Mouse (Mus musculus) adrenal gland (tissue): Measurements from ENCODE around the gene Ostm1.

Source experiments
- intact Hi-C: fragments of 180-260 bp; cut with DNase I; formaldehyde crosslinking; loops from one replicate; pipeline ENCODE4 v1.15.1; 2025

The Ostm1 gene

DNA sequence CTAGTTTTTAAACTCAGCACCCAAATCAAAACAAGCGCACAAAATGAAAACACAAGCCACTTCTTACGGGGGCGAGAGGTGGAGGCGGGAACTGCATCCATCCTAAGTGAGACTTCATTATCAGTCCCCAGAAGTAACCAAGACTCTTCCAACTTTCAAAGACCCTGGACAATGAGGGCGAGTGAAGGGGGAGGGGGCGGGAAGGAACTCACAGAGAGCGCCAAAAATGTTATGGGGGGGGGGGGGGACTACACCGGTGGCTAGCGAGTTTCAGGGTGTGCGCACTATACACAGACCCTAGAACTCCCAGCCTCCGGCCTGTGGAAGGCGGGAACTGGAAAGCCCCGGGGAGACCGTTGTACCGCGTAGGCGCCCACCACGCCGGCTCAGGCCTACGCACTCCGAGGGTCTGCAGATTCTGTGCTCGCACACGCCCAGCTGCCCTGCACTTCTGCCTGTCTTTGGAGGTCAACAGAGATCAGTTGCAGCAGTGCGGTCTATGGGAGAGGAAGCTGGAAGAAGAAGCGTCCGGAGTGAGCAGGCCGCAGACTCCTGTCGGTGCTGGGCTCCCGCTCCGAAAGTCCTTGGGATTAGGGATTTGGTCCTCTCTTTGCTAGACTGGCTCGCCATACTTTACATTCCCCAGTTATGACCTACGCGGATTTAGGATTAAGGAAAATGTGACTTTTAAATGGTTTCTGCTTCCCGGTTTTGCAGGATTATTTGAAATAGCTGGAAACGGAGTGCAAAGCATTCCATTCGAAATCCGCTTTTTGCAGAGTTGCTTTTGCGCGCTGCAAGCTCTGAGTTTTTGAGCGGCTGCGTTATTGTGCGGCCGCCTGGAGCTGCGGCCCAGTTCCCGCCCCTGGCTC is 1.7 kb upstream of the Ostm1 start:
- intact Hi-C loops: loop anchor here (10.0 kb wide), 1 partner anchor 53 kb away; no protein-coding TSS in a partner anchor

DNA sequence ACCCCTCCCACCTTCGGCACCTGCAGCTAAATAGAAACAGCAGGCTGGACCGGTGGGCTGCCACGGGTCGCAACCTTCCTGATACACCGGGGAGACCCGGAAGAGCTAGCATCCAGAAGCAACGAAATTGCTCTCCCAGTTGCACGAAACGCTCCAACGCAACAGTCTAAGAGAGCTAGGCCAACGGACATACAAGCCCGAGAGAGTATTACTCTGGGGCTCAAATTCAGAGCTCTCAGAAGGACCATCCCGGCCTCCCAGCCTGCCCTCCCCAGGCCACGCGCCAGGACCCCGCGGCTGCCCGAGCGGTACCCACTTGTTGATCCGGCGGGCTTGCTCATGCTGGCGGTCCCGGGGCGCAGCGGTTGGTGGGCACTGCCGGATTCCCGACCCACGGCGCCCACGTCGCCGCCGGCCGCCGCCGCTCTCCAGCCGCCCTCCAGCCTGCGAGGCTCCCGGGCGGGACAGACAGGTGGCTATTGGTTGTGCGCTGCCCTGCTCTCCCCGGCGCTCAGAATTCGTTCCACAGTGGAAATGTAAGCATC is 984 bp upstream of the Ostm1 start:
- intact Hi-C loops: loop anchor here (10.0 kb wide), 1 partner anchor 52 kb away; no protein-coding TSS in a partner anchor

DNA sequence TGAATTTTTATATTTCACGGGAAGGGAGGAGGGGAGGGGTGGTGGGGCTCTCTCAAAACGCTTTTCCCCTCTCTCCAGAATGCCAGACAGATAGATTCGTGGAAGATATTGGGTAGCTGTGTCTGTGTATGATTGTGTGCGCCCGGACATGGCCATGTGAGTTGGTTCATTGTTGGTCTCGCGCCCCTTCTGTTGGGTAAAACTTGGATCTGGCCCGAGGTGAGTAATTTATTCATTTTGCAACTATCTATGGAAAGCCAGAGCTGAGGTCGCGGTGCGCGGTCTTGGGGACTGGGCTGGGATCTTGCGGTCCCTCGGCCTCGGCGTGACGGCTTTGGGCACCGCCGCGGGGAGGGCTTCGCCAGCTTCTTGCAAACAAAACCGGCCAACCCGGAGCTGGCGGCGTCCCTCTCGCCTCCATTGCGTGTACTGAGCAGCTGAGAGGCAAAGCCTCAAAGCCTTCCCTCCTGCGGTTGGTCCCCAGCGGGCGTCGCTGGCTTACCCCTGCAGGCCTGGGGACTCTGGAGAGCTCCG is 347 bp downstream of the Ostm1 start:
- intact Hi-C loops: loop anchor here (10.0 kb wide), 1 partner anchor 51 kb away; no protein-coding TSS in a partner anchor

DNA sequence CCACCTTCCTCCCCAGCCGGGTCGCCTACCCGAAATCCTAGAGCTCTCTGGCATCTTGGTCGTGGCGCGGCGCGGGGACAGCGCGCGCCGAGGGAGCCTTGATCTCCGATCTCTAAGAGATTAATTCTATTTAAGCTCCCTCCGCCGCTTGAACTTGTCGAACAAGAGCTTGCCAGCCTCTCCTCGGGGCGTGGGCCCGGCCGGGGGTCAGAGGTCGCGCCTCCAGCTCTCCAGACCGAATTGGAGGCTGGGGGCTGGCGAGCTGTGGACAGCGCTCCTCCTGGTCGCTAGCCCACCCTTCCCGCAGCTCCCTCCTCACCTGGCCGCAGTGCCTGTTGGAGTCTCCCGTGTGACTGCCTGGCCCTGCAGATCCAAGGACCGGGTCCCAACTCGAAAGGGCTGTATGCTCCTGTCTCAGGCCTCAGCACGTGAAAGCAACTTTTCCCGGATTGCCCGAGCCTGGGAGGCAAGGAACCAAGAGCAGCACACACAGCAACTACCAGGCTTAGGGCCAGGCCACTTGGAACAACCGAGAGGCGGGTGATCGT is 888 bp downstream of the Ostm1 start:
- intact Hi-C loops: loop anchor here (10.0 kb wide), 1 partner anchor 50 kb away; no protein-coding TSS in a partner anchor

- intact Hi-C loops: loop anchor here (10.0 kb wide), 1 partner anchor 50 kb away; no protein-coding TSS in a partner anchor
These were observed 1.5 kb downstream of the Ostm1 start for GRCm38 (mm10) chr10:42585156-42585555.

DNA sequence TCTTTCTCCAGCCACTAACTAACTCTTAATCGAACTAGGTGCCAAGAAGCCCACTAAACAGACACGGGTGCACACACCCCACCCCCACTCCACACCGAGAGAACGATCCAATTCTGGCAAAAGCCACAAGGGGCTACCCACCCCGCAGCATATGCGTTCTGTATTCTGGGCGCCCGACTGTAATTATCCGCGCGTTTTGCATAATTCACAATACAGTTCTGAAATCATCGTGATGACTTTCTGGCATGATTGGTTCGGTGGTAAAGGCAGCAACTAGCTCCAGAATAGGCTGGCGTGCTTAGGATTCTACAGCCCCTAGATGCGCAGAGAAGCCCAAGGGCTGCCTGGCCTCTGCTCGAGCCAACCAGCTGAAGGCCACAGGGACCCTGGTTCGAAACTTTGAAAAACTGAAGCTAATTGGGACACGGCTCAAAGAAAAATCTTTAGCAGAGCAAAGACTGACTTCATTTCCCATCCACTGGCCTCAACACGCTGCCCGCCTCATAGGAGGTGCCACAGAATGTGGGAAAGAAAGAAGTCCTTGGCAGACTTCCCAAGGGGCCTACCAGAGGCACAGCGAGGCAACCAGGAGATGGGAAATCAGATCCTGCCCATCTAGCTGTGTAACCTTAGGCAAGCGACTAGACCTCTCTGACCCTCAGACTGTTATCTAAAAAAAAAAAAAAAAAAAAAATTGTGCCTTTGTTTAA is 2.1 kb downstream of the Ostm1 start:
- intact Hi-C loops: loop anchor here (10.0 kb wide), 1 partner anchor 49 kb away; no protein-coding TSS in a partner anchor

DNA sequence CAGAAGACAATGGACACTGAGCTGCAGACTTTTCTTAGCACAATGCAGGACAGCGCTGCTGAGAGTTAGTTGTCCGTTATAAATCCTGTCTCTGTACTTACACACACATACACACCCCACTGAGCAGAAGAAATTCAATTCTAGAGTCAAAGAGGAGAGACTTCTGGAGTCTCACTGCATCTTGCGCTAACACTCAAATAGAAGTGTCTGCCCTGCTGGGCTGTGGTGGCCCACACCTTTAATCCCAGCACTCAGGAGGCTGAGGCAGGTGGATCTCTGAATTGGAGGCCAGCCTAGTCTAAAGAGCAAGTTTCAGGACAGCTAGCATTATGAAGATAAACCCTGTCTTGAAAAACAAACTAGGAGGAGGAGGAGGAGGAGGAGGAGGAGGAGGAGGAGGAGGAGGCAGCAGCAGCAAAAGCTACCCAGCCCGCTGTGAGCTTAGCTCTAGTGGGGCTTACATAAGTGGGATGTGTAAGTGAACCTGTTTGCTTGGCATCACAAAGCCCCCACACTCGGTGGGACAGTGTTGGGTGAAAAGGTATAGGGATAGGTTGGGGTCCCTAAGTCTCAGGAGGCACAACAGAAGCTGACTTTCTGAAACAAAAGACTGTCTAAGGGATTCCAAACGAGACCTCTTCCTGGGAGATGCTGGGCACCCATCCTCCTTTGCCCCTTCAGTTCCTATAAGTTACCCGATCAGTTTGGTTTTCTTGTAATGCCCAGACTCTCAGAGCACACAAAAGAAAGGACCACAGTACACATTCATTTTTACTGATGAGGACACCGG is 4.5 kb downstream of the Ostm1 start:
- intact Hi-C loops: loop anchor here (10.0 kb wide), 1 partner anchor 47 kb away; no protein-coding TSS in a partner anchor

DNA sequence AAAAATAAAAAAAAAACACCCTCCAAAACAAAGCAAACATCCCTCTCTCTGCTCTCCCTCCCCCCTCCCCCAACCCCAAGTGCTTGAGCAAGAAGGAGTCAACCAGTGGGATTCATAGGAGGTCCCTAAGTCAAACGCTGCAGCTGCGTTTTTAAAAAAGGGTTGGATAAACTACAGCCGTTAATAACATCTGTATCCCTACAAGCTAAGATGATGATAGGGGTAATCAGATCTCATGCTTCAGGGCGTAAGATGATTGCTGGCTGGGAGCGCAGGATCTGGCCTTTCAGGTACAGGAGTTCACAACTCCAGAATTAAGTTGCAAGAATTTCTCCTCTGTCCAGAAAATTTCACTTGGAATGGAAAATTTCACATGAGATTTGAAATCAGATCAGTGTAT is 5.9 kb downstream of the Ostm1 start:
- intact Hi-C loops: loop anchor here (10.0 kb wide), 1 partner anchor 45 kb away; no protein-coding TSS in a partner anchor

GRCm38 (mm10) chr10:42590261-42591184 is 6.9 kb downstream of the Ostm1 start:
- intact Hi-C loops: no loop called here

GRCm38 (mm10) chr10:42591185-42591992 is 7.8 kb downstream of the Ostm1 start:
- intact Hi-C loops: no loop called here

GRCm38 (mm10) chr10:42591993-42592686 is 8.5 kb downstream of the Ostm1 start:
- intact Hi-C loops: no loop called here

DNA sequence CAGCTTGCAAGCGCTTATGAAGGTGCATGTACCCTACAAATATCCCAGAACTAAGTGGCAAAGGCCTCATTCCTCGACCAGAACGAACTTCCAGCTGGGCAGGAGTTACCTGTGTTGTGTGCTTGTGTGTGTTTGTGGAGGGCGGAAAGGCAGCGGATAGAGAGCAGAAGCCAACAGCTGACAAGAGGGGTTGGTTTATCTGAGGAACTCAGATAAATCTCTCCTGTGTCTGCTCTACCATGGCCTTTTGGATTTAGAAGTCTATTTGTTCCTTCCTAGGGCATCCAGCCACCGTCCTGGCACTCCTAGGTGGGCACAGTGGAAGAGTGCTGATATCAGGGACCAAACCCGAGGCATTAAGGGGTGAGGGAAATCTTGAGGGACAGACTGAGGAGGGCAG is 9.6 kb downstream of the Ostm1 start:
- intact Hi-C loops: no loop called here

DNA sequence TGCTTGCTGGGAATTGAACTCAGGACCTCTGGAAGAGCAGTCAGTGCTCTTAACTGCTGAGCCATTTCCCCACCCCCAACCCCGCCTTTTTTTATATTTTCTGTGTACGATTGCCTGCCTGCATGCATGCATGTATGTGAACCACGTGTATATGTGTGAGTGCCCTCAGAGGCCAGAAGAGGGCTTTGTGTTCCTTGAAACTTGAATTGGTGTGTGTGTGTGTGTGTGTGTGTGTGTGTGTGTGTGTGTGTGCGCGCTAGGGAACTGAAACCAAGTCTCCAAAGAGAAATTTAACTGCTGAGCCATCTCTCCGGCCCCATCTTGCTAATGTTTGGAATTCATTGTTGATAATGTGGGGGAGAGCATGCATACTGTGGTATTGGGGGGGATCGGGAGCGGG is 15.0 kb downstream of the Ostm1 start:
- intact Hi-C loops: no loop called here

- intact Hi-C loops: no loop called here
These were observed 17.9 kb downstream of the Ostm1 start for GRCm38 (mm10) chr10:42601556-42601955.

GRCm38 (mm10) chr10:42604874-42605273 is 21.3 kb downstream of the Ostm1 start:
- intact Hi-C loops: no loop called here

GRCm38 (mm10) chr10:42606757-42607156 is 23.1 kb downstream of the Ostm1 start:
- intact Hi-C loops: no loop called here

- intact Hi-C loops: no loop called here
These were observed 29.5 kb downstream of the Ostm1 start for GRCm38 (mm10) chr10:42613075-42613474.
